Mouse (Mus musculus) layer of hippocampus, adult 9-10 months (tissue): Measurements from ENCODE around the gene Defa17.
"Not testable (repeated sequence)": the region's sequence is repeated elsewhere in the genome, so short reads cannot be mapped to it uniquely, and the experiment has no call there.

Experiments
- DNase-seq: peaks from one replicate; pipeline ENCODE4 v3.0.0; 2022; ENCODE audit warnings: low spot score

Gene Defa17

GRCm38 (mm10) chr8:21655480-21655879 is at the start of gene Defa17:
Gene Defa17 (plus strand): TSS chr8:21655780.
- DNase-seq = not testable (repeated sequence)

GRCm38 (mm10) chr8:21617883-21618282 is 37.7 kb upstream of the Defa17 start, which contains the start of gene Defa26:
Gene Defa26 (plus strand): TSS chr8:21618183.
- not testable (repeated sequence) for DNase-seq

- not testable (repeated sequence) for DNase-seq
Measured at GRCm38 (mm10) chr8:21665497-21665896, 9.9 kb downstream of the Defa17 start, which contains the start of gene Defa34. Gene Defa34 (plus strand): TSS chr8:21665797.

- not testable (repeated sequence) for DNase-seq
Measured at GRCm38 (mm10) chr8:21703545-21703944, 48.0 kb downstream of the Defa17 start, which contains the start of gene AY761184. Gene AY761184 (minus strand): TSS chr8:21703645.
